Mouse (Mus musculus) thymus, postnatal 10 days (tissue): ENCODE measurements around the gene Smarca4.
"Not testable (repeated sequence)": the region's sequence is repeated elsewhere in the genome, so short reads cannot be mapped to it uniquely, and the experiment has no call there.

Source experiments
- DNase-seq, 2 experiments: peaks; one replicate each; pipeline ENCODE4 v3.0.0; 2021; ENCODE audit warnings: low spot score in 2 of 2

Gene Smarca4

GRCm38 (mm10) chr9:21662034-21662433, 46.1 kb downstream of the Smarca4 start:
- no peak for DNase-seq

DNA sequence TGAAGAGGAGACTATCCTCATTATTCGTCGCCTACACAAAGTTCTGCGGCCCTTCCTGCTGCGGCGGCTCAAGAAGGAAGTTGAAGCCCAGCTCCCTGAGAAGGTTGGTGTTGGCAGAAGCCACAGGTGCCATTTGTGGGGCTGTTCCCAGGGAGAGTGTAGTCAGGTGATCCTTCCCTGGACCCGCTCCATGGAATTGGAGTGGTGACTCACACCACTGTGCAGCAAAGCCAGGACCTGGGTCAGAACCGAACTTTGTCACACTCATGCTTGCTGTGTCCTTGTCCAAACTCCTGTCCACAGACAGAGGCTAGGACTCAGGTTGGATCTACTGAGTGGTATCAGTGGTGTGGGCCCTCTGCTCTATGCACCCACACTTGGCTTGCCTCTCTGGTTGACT, 53.0 kb downstream of the Smarca4 start:
- no peak for DNase-seq

DNA sequence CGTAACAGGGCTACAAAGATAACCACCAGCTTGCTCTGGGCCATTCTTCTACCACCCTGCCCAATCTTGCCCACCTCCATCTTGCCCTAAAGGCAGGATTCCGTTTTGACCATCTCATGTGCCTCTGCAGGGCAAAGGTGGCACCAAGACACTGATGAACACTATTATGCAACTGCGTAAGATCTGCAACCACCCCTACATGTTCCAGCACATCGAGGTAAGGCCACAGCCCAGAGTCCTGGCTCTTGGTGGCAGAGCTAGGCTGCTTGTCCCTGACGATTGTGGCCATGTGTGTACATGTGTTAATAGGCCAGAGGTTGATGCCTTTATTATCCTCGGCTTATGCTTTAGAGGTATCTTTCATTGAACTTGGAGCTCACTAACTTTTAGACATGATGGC, 54.4 kb downstream of the Smarca4 start:
- no peak for DNase-seq

DNA sequence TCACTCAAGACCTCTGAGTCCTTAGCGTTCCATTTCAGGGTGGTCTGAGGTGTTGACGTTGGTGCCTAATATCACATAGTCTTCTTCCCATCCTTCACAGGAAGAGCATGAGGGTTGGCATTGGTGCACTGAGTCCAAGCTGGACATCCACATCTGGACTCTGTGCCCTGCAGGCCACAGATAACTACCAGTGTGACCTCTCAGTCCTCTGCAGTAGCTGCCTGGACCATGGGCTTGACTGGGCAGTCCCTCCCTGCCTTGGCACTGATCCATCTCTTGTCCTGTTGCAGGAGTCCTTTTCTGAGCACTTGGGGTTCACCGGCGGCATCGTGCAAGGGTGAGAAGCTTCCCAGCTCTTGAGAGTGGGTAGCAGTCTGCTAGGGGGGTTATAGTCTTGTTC, 55.8 kb downstream of the Smarca4 start:
- no peak for DNase-seq

- DNase-seq, result no peak
Measured at GRCm38 (mm10) chr9:21677706-21678105, 61.7 kb downstream of the Smarca4 start.

DNA sequence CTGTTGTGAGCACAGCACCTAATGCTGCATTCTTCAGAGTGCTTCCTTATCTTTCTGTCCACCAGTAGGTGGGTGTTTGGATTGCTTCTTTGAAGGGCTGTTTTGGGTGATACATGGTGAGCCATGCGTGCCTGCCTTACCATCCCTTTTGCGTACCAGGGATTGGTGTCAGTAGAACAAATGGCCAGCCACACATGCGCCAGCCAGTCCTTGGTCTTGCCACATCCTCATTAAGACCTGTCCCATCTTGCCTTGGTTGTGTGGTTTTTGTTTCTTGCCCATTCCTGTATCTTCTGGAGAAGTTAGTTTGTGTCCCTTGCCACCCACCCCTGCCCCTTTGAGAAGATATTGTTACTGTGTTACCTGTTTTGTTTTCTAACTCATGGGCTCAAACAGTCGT, 64.5 kb downstream of the Smarca4 start:
- no peak for DNase-seq

DNA sequence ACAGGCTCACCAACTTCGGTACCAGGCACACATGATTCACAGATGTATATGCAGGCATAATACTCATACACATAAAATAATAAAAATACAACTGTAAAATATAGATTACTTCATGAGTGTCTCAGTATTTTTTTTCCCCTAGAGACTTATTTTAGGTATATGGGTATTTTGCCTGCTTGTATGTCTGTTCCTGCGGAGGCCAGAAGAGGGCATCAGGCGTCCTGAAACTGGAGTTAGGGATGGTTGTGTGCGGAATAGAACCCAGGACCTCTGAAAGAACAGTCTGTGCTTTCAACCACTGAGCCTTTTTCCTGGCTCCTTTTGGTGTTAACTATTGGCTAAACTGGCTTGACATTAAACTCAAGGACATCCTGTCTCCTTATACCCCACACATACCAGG, 66.9 kb downstream of the Smarca4 start:
- no peak for DNase-seq

DNA sequence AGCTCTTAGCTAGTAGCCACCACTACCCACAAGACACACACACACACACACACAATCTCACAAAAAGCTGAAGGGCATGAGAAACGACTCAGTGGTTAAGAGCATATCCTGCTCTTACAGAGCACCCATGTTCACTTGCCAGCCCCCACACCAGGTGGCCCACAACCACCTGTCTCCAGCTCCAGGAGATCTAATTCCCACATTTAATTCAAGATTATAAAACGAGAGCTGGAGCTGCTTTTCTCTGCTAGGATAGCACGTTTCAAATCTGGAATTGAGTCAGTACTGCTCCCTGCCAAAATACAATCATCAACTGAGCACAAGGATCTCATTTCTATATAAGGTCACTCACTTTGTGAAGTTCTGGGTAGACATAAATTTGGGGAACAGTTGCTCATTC, 67.9 kb downstream of the Smarca4 start:
- DNase-seq, result no peak

DNA sequence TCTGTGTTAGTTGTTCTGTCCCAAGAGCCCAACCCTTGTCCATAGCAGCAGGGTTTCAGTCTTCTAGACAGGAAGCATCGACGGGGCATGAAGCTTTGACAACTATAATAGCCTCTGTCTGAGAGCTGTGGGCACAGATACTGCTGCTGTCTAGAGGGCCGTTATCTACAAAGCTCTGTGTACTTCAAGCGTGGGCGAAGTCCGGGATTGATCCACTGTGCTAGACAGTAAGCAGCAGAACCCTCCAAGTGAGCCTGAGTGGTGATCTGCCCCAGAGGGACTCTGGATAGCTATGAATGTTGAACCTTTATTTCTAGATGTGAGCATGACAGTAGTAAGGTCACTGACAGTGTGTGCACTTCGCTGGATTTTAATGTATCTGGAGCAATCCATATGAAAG, 72.6 kb downstream of the Smarca4 start:
- DNase-seq, result no peak

DNA sequence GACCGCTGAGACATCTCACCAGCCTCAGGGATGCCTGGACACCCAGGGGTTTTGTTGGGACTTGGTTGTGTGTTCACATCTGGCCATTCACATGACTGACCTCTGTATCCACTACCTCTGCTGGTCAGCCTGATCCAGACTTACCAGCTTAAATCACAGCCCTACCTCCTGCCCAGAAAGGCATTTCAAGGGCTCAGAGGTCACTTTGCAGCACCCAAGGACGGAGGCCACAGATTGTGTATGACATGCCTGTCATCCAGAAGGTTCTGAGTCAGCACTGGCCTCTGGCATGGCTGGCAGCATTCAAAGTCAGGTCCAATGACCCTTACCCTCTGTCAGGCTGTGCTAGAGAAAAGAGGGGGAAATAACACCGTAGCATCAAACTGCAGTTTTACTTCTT, 74.1 kb downstream of the Smarca4 start:
- no peak for DNase-seq

- peak in 1 of 2 experiments; percentile 17 for DNase-seq
Measured at GRCm38 (mm10) chr9:21691862-21692261, 75.9 kb downstream of the Smarca4 start.

DNA sequence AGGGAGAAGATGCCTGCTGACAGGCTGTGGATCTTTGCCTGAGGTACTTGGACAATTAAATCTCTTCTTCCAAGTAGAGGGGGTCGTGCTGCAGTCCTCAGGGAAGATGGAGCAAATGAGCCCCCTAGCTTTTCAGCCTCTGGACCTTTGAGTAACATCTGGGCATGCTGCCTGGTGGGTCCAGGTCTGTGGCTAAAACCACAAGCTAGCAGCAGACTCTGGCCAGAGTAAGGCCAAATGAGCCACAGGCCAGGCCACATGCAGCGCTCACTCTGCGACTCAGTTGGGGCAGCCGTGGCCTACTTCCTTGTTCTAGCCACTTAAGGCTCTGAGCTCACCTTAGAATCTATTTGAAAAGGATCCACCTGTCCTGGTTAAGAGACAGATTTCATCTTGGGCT, 76.5 kb downstream of the Smarca4 start:
- no peak for DNase-seq

- no peak for DNase-seq
Measured at GRCm38 (mm10) chr9:21694071-21694470, 78.1 kb downstream of the Smarca4 start.

GRCm38 (mm10) chr9:21695229-21695792, 79.3 kb downstream of the Smarca4 start:
- no peak for DNase-seq

DNA sequence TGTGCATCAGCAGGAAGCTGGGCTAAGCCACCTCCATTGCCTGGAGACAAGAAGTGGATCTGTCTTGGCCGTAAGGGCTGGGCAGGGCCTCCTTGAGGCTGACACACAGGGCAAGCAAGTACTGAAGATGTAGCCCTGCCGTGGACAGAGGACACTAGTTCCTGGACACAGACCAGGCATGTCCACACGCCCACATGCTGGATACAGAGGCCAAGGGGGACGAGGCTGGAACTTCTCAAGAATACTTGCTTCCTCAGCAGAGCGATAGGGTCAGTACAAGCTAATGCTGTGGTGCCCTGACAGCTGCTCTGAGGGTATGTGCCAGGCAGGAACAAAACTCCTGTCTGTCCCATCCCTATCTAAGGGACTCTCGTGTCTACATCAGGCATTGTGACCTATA, 81.2 kb downstream of the Smarca4 start:
- DNase-seq, result no peak

DNA sequence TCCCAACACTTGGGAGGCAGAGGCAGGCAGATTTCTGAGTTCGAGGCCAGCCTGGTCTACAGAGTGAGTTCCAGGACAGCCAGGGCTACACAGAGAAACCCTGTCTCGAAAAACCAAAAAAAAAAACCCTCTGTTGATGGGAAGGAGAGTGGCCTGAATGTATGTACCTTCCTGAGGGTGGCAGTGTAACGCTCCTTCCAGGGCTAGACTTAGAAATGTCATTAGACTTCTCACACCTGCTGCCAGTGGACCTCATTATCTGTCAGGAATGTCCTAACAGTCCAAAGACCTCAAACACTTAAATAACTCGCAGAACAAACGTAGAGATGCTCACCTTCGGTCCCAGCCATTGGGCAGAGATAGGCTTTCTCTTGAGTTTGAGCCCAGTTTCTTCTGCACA, 83.3 kb downstream of the Smarca4 start:
- not testable (repeated sequence) for DNase-seq

- no peak for DNase-seq
Measured at GRCm38 (mm10) chr9:21701091-21701490, 85.1 kb downstream of the Smarca4 start.

DNA sequence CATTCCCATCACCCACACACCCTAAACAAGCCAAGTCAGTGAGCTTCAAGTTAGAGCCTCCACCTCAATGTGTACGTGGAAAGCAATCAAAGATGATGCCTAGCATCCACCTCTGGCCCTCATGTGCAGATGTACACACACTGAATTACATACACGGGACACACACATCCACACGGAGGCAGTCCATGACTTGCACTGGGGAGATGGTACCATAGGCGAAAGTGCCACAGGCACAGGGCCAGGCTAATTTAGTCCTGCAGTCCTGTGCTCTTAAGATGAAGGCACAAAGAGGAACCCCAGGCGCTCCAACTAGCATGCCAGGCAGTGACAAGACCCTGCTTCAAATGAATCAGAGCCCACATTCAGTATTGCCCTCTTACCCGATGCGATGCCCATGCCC, 87.5 kb downstream of the Smarca4 start:
- DNase-seq, result no peak

- no peak for DNase-seq
Measured at GRCm38 (mm10) chr9:21706085-21706484, 90.1 kb downstream of the Smarca4 start.

GRCm38 (mm10) chr9:21706586-21707265, 90.8 kb downstream of the Smarca4 start:
- no peak for DNase-seq

DNA sequence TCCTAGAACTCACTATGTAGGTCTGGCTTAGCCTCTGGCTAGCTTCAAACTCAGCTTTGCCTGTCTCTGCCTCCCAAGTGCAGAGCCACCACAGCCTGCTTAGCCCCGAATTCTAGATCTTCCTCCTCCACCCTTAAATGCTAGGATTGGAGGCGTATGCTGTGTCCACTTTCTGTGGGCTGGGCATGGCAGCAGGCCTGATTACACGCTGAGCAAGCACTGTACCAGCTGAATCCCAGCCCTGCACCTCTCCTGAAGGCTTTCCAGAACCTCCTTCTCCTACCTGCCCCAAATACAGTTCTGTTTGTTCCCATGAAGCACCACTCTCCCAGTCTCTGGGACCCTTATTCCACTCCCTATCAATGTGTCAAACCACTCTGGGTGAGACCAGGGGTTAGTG, 93.4 kb downstream of the Smarca4 start:
- no peak for DNase-seq

- DNase-seq, result no peak
Measured at GRCm38 (mm10) chr9:21715298-21715697, 99.3 kb downstream of the Smarca4 start.

DNA sequence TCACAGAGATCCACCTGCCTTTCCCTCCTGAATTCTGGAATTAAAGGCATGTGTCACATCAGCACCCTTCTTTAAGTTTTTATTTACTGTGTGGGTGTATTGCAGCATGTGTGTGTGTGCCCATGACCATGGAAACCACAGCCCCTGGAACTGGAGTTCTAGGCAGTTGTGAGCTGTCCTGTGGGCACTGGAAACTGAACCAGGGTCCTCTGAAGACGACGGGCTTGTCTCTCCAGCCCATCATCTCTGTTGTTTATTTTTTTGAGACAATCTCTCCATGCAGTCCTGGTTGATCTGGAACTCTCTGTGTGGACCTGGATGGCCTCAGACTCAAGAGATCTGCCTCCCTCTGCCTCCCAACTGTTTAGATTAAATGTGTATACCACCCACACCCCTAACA, 101.0 kb downstream of the Smarca4 start:
- DNase-seq, result no peak

DNA sequence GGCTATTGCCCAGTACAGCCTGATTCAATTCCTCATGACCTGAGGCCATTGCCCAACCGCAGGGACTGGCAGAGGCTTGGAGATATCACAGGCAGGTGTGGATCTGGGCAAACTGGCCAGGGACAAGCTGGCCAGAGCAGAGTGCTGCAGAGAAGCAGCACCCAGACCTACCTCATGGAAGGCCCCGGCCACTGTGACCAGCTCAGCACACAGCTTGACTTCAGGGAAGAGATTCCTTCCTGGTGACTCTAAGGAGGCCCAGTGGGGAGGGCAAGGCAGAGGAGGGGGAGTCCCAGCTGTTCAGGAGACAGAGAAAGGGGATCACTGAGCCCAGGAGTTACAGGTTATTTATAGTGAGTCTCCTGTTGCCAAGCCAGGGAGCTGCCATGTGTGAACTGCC, 105.1 kb downstream of the Smarca4 start:
- DNase-seq, result no peak
